Mouse (Mus musculus) embryo, embryonic 9.5 days (tissue): ENCODE results near the gene Abi3.
"Not testable (repeated sequence)": the region's sequence is repeated elsewhere in the genome, so short reads cannot be mapped to it uniquely, and the experiment has no call there.

ENCODE experiments used
- DNase-seq: peaks from one replicate; pipeline ENCODE4 v3.0.0-alpha.2; 2017; ENCODE audit errors: extremely low spot score

The Abi3 gene

GRCm38 (mm10) chr11:95842074-95842681, at the start of gene Abi3:
Abi3 (minus strand) TSS chr11:95842476.
- no peak for DNase-seq

- no peak for DNase-seq
Observed at GRCm38 (mm10) chr11:95890462-95891051, 48.3 kb upstream of the Abi3 start.

- DNase-seq = not testable (repeated sequence)
Observed at GRCm38 (mm10) chr11:95879861-95880260, 37.6 kb upstream of the Abi3 start.

GRCm38 (mm10) chr11:95876296-95876695, 34.0 kb upstream of the Abi3 start:
- DNase-seq = peak; percentile 76

GRCm38 (mm10) chr11:95875804-95876203, 33.5 kb upstream of the Abi3 start:
- no peak for DNase-seq

- DNase-seq = no peak
Observed at GRCm38 (mm10) chr11:95869918-95870470, 27.7 kb upstream of the Abi3 start.

GRCm38 (mm10) chr11:95869442-95869841, 27.2 kb upstream of the Abi3 start:
- no peak for DNase-seq

GRCm38 (mm10) chr11:95861397-95861796, 19.1 kb upstream of the Abi3 start:
- no peak for DNase-seq

- DNase-seq = no peak
Observed at GRCm38 (mm10) chr11:95860071-95860490, 17.8 kb upstream of the Abi3 start.

- DNase-seq = no peak
Observed at GRCm38 (mm10) chr11:95859468-95859855, 17.2 kb upstream of the Abi3 start.

- peak; percentile 97 for DNase-seq
Observed at GRCm38 (mm10) chr11:95858528-95859467, 16.5 kb upstream of the Abi3 start.

GRCm38 (mm10) chr11:95857716-95858527, 15.6 kb upstream of the Abi3 start:
- no peak for DNase-seq

- DNase-seq = no peak
Observed at GRCm38 (mm10) chr11:95857306-95857705, 15.0 kb upstream of the Abi3 start.

- no peak for DNase-seq
Observed at GRCm38 (mm10) chr11:95853684-95854083, 11.4 kb upstream of the Abi3 start.

- no peak for DNase-seq
Observed at GRCm38 (mm10) chr11:95850898-95851297, 8.6 kb upstream of the Abi3 start.

GRCm38 (mm10) chr11:95844935-95845334, 2.7 kb upstream of the Abi3 start:
- DNase-seq = no peak

- DNase-seq = no peak
Observed at GRCm38 (mm10) chr11:95843421-95843950, 1.2 kb upstream of the Abi3 start.

GRCm38 (mm10) chr11:95842953-95843352, 677 bp upstream of the Abi3 start:
- DNase-seq = no peak

- DNase-seq = no peak
Observed at GRCm38 (mm10) chr11:95841498-95841830, 812 bp downstream of the Abi3 start.

- DNase-seq = no peak
Observed at GRCm38 (mm10) chr11:95840694-95841497, 1.4 kb downstream of the Abi3 start.
